Mouse (Mus musculus) CH12.LX (cell line): ENCODE results near the gene Stxbp5l. TPM values are rescaled to one million over a fixed set of nuclear protein-coding genes. Genes with fewer than 3 reads are reported as not detected.
A peak's percentile ranks its signal among the peaks of the same experiment; 100 is the strongest.

Source experiments
- DNase-seq: peaks from one replicate; pipeline ENCODE4 v3.0.0-alpha.2; 2013; ENCODE audit errors: extremely low read depth
- H3K27ac ChIP-seq: 2 replicates; pipeline ENCODE4 v1.5.1; 2012; ENCODE audit warnings: low read depth, mild to moderate bottlenecking, control low read depth, moderate library complexity; ENCODE audit not compliant: insufficient read depth
- H3K27me3 ChIP-seq: replicated peaks from 2 replicates; pipeline ENCODE3; 2012; ENCODE audit warnings: inconsistent platforms
- H3K36me3 ChIP-seq, 2 experiments: replicated peaks in 1 of 2; 2 replicates each; pipeline versions ENCODE3 to v1.6.1; 2012; ENCODE audit warnings: inconsistent platforms in 1 of 2, low read length in 1 of 2, mild to moderate bottlenecking in 1 of 2, mixed read lengths in 1 of 2, moderate library complexity in 1 of 2; ENCODE audit not compliant: control insufficient read depth in 1 of 2, insufficient read depth in 1 of 2
- H3K4me1 ChIP-seq, 2 experiments: 2 replicates each; pipeline ENCODE4 v1.6.1; 2012; ENCODE audit warnings: inconsistent platforms in 1 of 2, moderate library complexity in 1 of 2; ENCODE audit not compliant: insufficient read depth in 2 of 2, control insufficient read depth in 1 of 2
- H3K4me2 ChIP-seq: 2 replicates; pipeline ENCODE4 v1.6.1; 2012; ENCODE audit warnings: low read depth, mild to moderate bottlenecking, control low read depth; ENCODE audit not compliant: poor library complexity, insufficient read depth, severe bottlenecking
- H3K4me3 ChIP-seq, 3 experiments: fragments of 150-350 bp in 1 of 3; sonication (generic) in 1 of 3; replicated peaks in 1 of 3; 2 replicates each; pipeline versions ENCODE3 to v1.5.1; 2011 to 2012; ENCODE audit warnings: low read depth in 2 of 3, low read length in 2 of 3, mild to moderate bottlenecking in 2 of 3, moderate library complexity in 2 of 3, control low read depth in 1 of 3, improper control_type of control experiment in 1 of 3, inconsistent platforms in 1 of 3, mixed read lengths in 1 of 3; ENCODE audit not compliant: poor library complexity in 1 of 3
- H3K79me2 ChIP-seq: replicated peaks from 2 replicates; pipeline ENCODE4 v1.6.1; 2012; ENCODE audit warnings: mild to moderate bottlenecking, moderate library complexity; ENCODE audit not compliant: control insufficient read depth, poor library complexity, insufficient read depth, severe bottlenecking; ENCODE audit errors: extremely low read depth
- H3K9ac ChIP-seq: 2 replicates; pipeline ENCODE4 v1.6.1; 2012; ENCODE audit warnings: low read depth, mild to moderate bottlenecking, control low read depth, moderate library complexity; ENCODE audit not compliant: insufficient read depth
- H3K9me3 ChIP-seq: replicated peaks from 2 replicates; pipeline ENCODE3; 2012; ENCODE audit warnings: low read length, inconsistent platforms, mixed read lengths
- EP300 ChIP-seq: IDR thresholded peaks from 2 replicates; pipeline ENCODE4 v1.6.1; 2011; ENCODE audit warnings: low read length, improper control_type of control experiment
- IRF4 ChIP-seq: IDR thresholded peaks from 2 replicates; pipeline ENCODE4 v1.6.1; 2014; ENCODE audit warnings: low read depth, mild to moderate bottlenecking, inconsistent platforms, low read length, improper control_type of control experiment
- MAFK ChIP-seq: IDR thresholded peaks from 2 replicates; pipeline ENCODE4 v1.6.1; 2011; ENCODE audit warnings: low read length, improper control_type of control experiment; ENCODE audit not compliant: insufficient replicate concordance
- MAX ChIP-seq: IDR thresholded peaks from 2 replicates; pipeline ENCODE4 v1.6.1; 2011; ENCODE audit warnings: low read length, improper control_type of control experiment
- MAZ ChIP-seq: IDR thresholded peaks from 2 replicates; pipeline ENCODE4 v1.6.1; 2012; ENCODE audit warnings: low read depth, mild to moderate bottlenecking, inconsistent platforms, low read length, improper control_type of control experiment, moderate library complexity
- NRF1 ChIP-seq: IDR thresholded peaks from 2 replicates; pipeline ENCODE4 v1.6.1; 2014; ENCODE audit warnings: low read depth, mild to moderate bottlenecking, inconsistent platforms, low read length, improper control_type of control experiment, moderate library complexity
- PAX5 ChIP-seq: IDR thresholded peaks from 2 replicates; pipeline ENCODE4 v1.6.1; 2012; ENCODE audit warnings: low read length, inconsistent platforms, mixed read lengths
- POLR2A ChIP-seq: IDR thresholded peaks from 2 replicates; pipeline ENCODE4 v1.6.1; 2011; ENCODE audit warnings: low read depth, mild to moderate bottlenecking, improper control_type of control experiment, low read length
- RCOR1 ChIP-seq: conservative IDR thresholded peaks from 2 replicates; pipeline ENCODE4 v1.6.1; 2012; ENCODE audit warnings: low read depth, mild to moderate bottlenecking, inconsistent platforms, low read length, improper control_type of control experiment
- SIN3A ChIP-seq: IDR thresholded peaks from 2 replicates; pipeline ENCODE4 v1.6.1; 2012; ENCODE audit warnings: low read length, improper control_type of control experiment, inconsistent platforms
- TCF12 ChIP-seq: IDR thresholded peaks from 2 replicates; pipeline ENCODE4 v1.6.1; 2014; ENCODE audit warnings: low read depth, mild to moderate bottlenecking, inconsistent platforms, low read length, improper control_type of control experiment
- USF2 ChIP-seq: conservative IDR thresholded peaks from 2 replicates; pipeline ENCODE4 v1.6.1; 2011; ENCODE audit warnings: low read depth, low read length, improper control_type of control experiment
- ZNF384 ChIP-seq: IDR thresholded peaks from 2 replicates; pipeline ENCODE4 v1.6.1; 2012; ENCODE audit warnings: low read depth, low read length, improper control_type of control experiment, inconsistent platforms
- dilution Hi-C: fragments of 300-500 bp; cut with MboI; formaldehyde crosslinking; loops from 2 replicates; pipeline ENCODE4 v1.14.3; 2020; ENCODE audit warnings: low sequenced_read_pairs; ENCODE audit not compliant: extremely low pct_unique_long_range_greater_than_20kb, extremely low pct_ligation_motif_present
- in situ Hi-C: fragments of 300-500 bp; cut with MboI; formaldehyde crosslinking; loops from 3 replicates; pipeline ENCODE4 v1.14.3; 2019; ENCODE audit warnings: low sequenced_read_pairs, low pct_ligation_motif_present, low pct_unique_long_range_greater_than_20kb, mixed read lengths
- polyA plus RNA-seq: library from polyadenylated mRNA; unstranded; fragments of >175 nt; gene quantifications from 2 replicates; pipeline ENCODE4 v1.2.1, GENCODE M21; 2012; ENCODE audit warnings: low read depth; ENCODE audit not compliant: insufficient read length
- total RNA-seq, 2 experiments: library from RNA; depleted of rRNA; stranded (reverse); fragments of 300-350 nt in 1 of 2; fragments of >200 nt in 1 of 2; gene quantifications; 2 replicates each; pipeline ENCODE4 v1.2.3; 2012 to 2014

The Stxbp5l gene
- total and polyA plus RNA-seq, 3 experiments: 0.09 to 0.24 (median 0.13) TPM

- H3K9me3 ChIP-seq: no peaks in the 10 kb centered on the region
- in situ Hi-C loops (no loop called here), dilution Hi-C loops (no loop called here)
- no peak overlapping the region for H3K9ac ChIP-seq
- peaks cover 5 to 11% of the 10 kb centered on the region in 2 experiments; a peak in 3 of 4 replicates for H3K4me1 ChIP-seq
- no peak for DNase-seq
- H3K4me2 ChIP-seq: peak overlapping the region; percentile 70
- H3K79me2 ChIP-seq: no peaks in the 10 kb centered on the region
- H3K36me3 ChIP-seq: no peaks in the 10 kb centered on the region
- TF ChIP-seq ZNF384: no peak
- peak; percentile 53; the same call in 1 of the 2 replicates for TF ChIP-seq TCF12
- no peak for TF ChIP-seq MAZ
- 0 out of 2 replicates have a peak, but pooled peaks have one; percentile 33 for TF ChIP-seq MAX
- peak; percentile 37; the same call in 1 of the 2 replicates for TF ChIP-seq NRF1
- no peak for TF ChIP-seq PAX5
- TF ChIP-seq SIN3A: no peak
- peaks cover 32% of the 10 kb centered on the region for H3K27me3 ChIP-seq
- H3K27ac ChIP-seq: no peak overlapping the region
- peak overlapping the region in 2 of 3 experiments; percentile 54 to 59 for H3K4me3 ChIP-seq
These were observed 393 bp downstream of the Stxbp5l start for GRCm38 (mm10) chr16:37384369-37384768.

GRCm38 (mm10) chr16:37383426-37383825 lies 1.3 kb downstream of the Stxbp5l start:
- Histone ChIP-seq H3K36me3 (no peaks in the 10 kb centered on the region), H3K79me2 (no peaks in the 10 kb centered on the region), H3K4me1 (peaks cover 5 to 11% of the 10 kb centered on the region in 2 experiments; a peak in 3 of 4 replicates), H3K4me3 (no peak overlapping the region), H3K4me2 (no peak overlapping the region), H3K9ac (no peak overlapping the region), H3K27me3 (peaks cover 32% of the 10 kb centered on the region), H3K9me3 (no peaks in the 10 kb centered on the region), H3K27ac (no peak overlapping the region)
- DNase-seq: no peak
- TF ChIP-seq MAX: no peak
- no peak for TF ChIP-seq IRF4
- no peak for TF ChIP-seq POLR2A
- TF ChIP-seq MAFK: no peak
- in situ Hi-C loops: no loop called here
- dilution Hi-C loops: no loop called here

- Histone ChIP-seq H3K27me3 (peaks cover 1% of the 10 kb centered on the region), H3K4me3 (no peak overlapping the region), H3K4me2 (no peak overlapping the region), H3K4me1 (no peaks in the 10 kb centered on the region), H3K27ac (no peak overlapping the region), H3K9ac (no peak overlapping the region), H3K36me3 (no peaks in the 10 kb centered on the region), H3K9me3 (no peaks in the 10 kb centered on the region), H3K79me2 (no peaks in the 10 kb centered on the region)
- no peak for DNase-seq
- dilution Hi-C loops (no loop called here), in situ Hi-C loops (no loop called here)
- TF ChIP-seq EP300 (no peak), RCOR1 (no peak), MAFK (no peak), USF2 (no peak)
These were observed 12.0 kb downstream of the Stxbp5l start for GRCm38 (mm10) chr16:37372716-37373115.
